Mouse (Mus musculus): Measurements from ENCODE around the gene Apol6.

- TF ChIP-seq EP300 (IDR thresholded peaks at IDR 0.05; ENCODE audit: low read depth) (no peak), CTCF (IDR thresholded peaks at IDR 0.05; ENCODE audit: low read depth) (no peak)
Measured at GRCm38 (mm10) chr15:77050570-77050969, 6.0 kb downstream of the Apol6 start, which contains the start of gene Mb.

All from liver, postnatal 0 days (tissue).